Mouse (Mus musculus): ENCODE measurements around the gene Esp3.
"Not testable (repeated sequence)": the region's sequence is repeated elsewhere in the genome, so short reads cannot be mapped to it uniquely, and the experiment has no call there.

Esp3 gene

GRCm38 (mm10) chr17:40631775-40632174 lies at the start of gene Esp3:
Gene Esp3 (plus strand): TSS chr17:40632075.
- in situ Hi-C loops (cut with MboI, MseI): not testable (repeated sequence)

- in situ Hi-C loops (cut with MboI, MseI): not testable (repeated sequence)
These were observed 48.0 kb upstream of the Esp3 start for GRCm38 (mm10) chr17:40583906-40584305.

GRCm38 (mm10) chr17:40591297-40591696 lies 40.6 kb upstream of the Esp3 start:
- in situ Hi-C loops (cut with MboI, MseI): no loop called here

GRCm38 (mm10) chr17:40598294-40598693 lies 33.6 kb upstream of the Esp3 start, which contains the start of gene Esp4:
Gene Esp4 (plus strand): TSS chr17:40598594.
- in situ Hi-C loops (cut with MboI, MseI): no loop called here

GRCm38 (mm10) chr17:40662118-40662679 lies 30.3 kb downstream of the Esp3 start:
- in situ Hi-C loops (cut with MboI, MseI): not testable (repeated sequence)

GRCm38 (mm10) chr17:40663161-40663811 lies 31.4 kb downstream of the Esp3 start:
- in situ Hi-C loops (cut with MboI, MseI): not testable (repeated sequence)

Data from T-helper 17 cell (primary cell).